Mouse (Mus musculus): ENCODE data around the gene Serinc5.
A peak's percentile ranks its signal among the peaks of the same experiment; 100 is the strongest.

The Serinc5 gene

GRCm38 (mm10) chr13:92699395-92699794 lies 88.5 kb downstream of the Serinc5 start:
- ATAC-seq (ENCODE audit: insufficient number of reproducible peaks, low FRiP score, low TSS enrichment) = no peak

DNA sequence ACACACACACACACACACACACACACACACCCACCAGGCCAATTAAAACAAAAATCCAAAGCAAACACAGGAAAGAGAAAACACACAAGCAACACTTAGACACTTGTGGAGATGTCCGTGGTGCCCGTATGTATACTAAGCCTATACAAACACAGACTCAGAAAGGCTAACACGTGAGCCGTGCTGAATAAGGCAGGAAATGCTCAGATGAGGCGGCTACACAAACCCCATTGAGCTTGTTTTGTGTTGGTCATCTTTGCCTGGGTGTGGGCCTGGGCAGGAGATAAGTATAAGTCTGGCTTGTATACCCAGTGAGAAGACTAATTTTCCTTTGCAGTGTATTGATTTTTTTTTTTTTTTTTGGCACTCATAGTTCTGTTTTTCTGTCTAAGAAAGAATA lies 91.1 kb downstream of the Serinc5 start:
- ATAC-seq (ENCODE audit: insufficient number of reproducible peaks, low FRiP score, low TSS enrichment) = no peak

- ATAC-seq (ENCODE audit: insufficient number of reproducible peaks, low FRiP score, low TSS enrichment) = 0 out of 2 replicates have a peak, but pooled peaks have one; percentile 19
Measured at GRCm38 (mm10) chr13:92703241-92704027, 92.5 kb downstream of the Serinc5 start.

- ATAC-seq (ENCODE audit: insufficient number of reproducible peaks, low FRiP score, low TSS enrichment) = no peak
Measured at GRCm38 (mm10) chr13:92704189-92704588, 93.3 kb downstream of the Serinc5 start.

DNA sequence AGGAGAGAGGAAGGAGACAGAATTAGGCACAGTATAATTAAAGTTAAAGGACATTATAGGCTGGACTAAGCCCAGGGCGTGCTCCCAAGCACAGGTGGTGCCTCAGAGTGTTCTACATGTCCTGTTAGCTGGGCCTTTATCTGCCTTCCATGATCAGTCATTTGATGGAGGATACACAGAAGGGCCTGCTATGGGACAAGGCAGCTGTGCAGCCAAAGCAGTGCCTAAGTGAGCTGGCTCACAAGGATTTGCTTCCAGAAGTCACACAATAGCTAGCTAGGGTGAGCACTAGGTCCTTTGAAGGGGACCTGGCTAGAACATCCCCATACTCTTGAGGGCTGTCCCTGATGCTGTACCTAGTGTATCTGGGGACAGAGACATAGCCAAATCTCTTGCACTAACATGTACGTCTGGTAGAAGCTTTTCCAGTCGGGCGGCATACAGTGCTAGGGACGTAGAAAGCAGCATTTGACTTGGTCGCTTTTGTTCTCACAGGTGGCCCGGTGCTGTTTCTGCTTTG lies 94.2 kb downstream of the Serinc5 start:
- no peak for ATAC-seq (ENCODE audit: insufficient number of reproducible peaks, low FRiP score, low TSS enrichment)

GRCm38 (mm10) chr13:92706342-92707061 lies 95.6 kb downstream of the Serinc5 start:
- no peak for ATAC-seq (ENCODE audit: insufficient number of reproducible peaks, low FRiP score, low TSS enrichment)

DNA sequence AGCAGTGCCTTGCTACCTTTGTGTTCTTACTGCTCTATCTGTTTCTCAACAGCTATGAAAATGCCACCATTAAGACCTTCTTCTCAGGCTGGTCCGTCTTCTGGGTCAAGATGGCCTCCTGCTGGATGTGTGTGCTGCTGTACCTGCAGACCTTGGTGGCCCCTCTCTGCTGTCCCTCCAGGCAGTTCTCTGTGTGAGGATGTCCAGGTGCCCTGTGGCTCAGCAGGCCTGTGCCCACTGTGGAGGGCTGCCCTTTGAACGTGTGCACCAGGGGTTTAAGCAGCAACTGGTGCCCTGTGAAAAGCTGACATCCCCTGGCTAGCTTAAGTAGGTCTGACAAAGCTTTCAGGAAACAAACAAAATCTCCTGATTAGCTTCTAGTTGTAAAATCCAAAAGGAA lies 97.0 kb downstream of the Serinc5 start:
- no peak for ATAC-seq (ENCODE audit: insufficient number of reproducible peaks, low FRiP score, low TSS enrichment)

- ATAC-seq (ENCODE audit: insufficient number of reproducible peaks, low FRiP score, low TSS enrichment) = no peak
Measured at GRCm38 (mm10) chr13:92708466-92708865, 97.6 kb downstream of the Serinc5 start.

DNA sequence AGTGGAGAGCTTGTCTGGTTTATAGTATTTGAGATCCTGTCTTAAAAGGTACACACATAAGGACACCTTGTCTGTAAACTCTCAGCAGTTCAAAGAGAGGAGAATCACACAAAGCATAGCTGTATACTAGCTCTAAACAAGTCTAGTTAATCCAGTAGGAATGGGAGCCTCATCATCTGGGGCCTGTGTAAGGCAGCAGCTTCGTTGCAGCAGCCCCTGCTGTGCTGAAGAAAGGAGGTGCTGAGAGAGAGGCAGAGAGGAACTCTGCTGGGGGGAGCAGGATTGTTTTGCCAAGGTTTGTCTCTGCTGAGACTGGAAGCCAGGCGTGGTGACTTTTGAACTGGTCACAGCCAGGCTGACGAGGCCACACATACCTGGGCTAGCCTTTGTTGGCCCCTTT lies 98.6 kb downstream of the Serinc5 start:
- no peak for ATAC-seq (ENCODE audit: insufficient number of reproducible peaks, low FRiP score, low TSS enrichment)

GRCm38 (mm10) chr13:92710361-92710760 lies 99.5 kb downstream of the Serinc5 start:
- ATAC-seq (ENCODE audit: insufficient number of reproducible peaks, low FRiP score, low TSS enrichment) = no peak

GRCm38 (mm10) chr13:92711821-92712220 lies 100.9 kb downstream of the Serinc5 start:
- ATAC-seq (ENCODE audit: insufficient number of reproducible peaks, low FRiP score, low TSS enrichment) = no peak

- ATAC-seq (ENCODE audit: insufficient number of reproducible peaks, low FRiP score, low TSS enrichment) = no peak
Measured at GRCm38 (mm10) chr13:92712619-92713018, 101.7 kb downstream of the Serinc5 start.

GRCm38 (mm10) chr13:92717851-92718665 lies 107.2 kb downstream of the Serinc5 start:
- ATAC-seq (ENCODE audit: insufficient number of reproducible peaks, low FRiP score, low TSS enrichment) = no peak

DNA sequence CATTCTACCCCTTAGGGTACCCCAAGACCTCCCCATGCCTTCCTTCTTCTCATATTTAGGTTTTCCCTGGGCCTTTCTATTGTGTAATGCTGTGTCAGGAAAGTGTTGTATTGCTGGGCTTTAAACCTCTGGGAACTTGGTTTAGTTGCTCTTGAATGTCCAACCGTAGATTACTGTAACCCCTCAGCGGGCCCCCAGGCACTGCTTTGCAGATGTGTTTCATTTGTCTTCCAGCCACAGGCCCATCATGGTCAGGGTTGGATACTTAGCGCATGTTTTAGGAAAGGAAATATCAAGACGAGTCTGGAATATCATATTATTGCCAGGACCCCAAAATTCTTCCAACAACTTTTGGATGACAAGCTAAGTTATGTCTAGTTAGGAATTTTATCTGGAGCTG lies 110.1 kb downstream of the Serinc5 start:
- ATAC-seq (ENCODE audit: insufficient number of reproducible peaks, low FRiP score, low TSS enrichment) = no peak

- ATAC-seq (ENCODE audit: insufficient number of reproducible peaks, low FRiP score, low TSS enrichment) = no peak
Measured at GRCm38 (mm10) chr13:92722389-92722788, 111.5 kb downstream of the Serinc5 start.

DNA sequence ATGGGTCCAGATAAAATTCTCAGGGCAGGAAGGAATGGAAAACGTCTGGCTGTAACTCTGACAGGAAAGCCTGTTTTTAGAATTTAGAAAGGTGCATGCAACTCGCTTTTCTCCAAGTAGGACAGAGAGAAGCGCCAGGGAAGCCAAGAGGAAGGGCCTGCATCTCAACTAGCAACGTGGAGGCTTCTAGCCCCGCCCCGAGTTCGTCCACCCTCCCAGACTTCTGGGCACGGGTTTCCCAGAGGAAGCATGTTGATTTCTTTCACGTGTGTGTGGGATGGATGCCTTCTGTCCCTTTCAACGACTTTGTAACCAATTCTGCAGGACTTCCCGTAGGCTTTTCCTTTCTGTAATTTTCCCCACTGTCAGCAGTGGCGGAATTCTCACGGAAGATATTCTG lies 118.9 kb downstream of the Serinc5 start:
- no peak for ATAC-seq (ENCODE audit: insufficient number of reproducible peaks, low FRiP score, low TSS enrichment)

- ATAC-seq (ENCODE audit: insufficient number of reproducible peaks, low FRiP score, low TSS enrichment) = no peak
Measured at GRCm38 (mm10) chr13:92731811-92732210, 120.9 kb downstream of the Serinc5 start.

GRCm38 (mm10) chr13:92732836-92733235 lies 121.9 kb downstream of the Serinc5 start:
- ATAC-seq (ENCODE audit: insufficient number of reproducible peaks, low FRiP score, low TSS enrichment) = peak; percentile 12; the same call in 1 of the 2 replicates

- ATAC-seq (ENCODE audit: insufficient number of reproducible peaks, low FRiP score, low TSS enrichment) = peak; percentile 63
Measured at GRCm38 (mm10) chr13:92733252-92733651, 122.4 kb downstream of the Serinc5 start.

- 0 out of 2 replicates have a peak, but pooled peaks have one; percentile 18 for ATAC-seq (ENCODE audit: insufficient number of reproducible peaks, low FRiP score, low TSS enrichment)
Measured at GRCm38 (mm10) chr13:92733741-92734140, 122.8 kb downstream of the Serinc5 start.

DNA sequence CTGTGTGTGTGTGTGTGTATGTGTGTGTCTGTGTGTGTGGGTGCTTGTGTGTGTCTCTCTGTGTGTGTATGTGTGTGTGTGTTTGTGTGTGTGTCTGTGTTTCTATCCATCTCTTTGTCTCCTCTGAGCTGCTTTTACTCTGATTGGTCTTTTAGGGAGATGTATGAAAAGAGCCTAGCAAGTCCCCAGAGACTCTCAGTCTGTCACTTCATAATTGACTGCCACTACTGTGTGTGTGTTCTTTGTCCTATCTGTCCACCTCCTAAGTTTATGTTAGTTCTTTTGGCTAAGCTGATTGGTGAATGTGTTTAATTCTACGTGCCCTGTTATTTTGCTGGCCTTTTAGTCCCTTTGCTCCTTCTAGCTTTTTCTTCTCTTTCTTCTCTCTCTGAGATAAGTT lies 124.8 kb downstream of the Serinc5 start:
- no peak for ATAC-seq (ENCODE audit: insufficient number of reproducible peaks, low FRiP score, low TSS enrichment)

Measured in cerebellum, adult (tissue).